Mouse (Mus musculus): ENCODE data around the gene Cmss1.
A peak's percentile ranks its signal among the peaks of the same experiment; 100 is the strongest.

The Cmss1 gene

GRCm38 (mm10) chr16:57513562-57513961 lies 93.1 kb downstream of the Cmss1 start:
- no peak for DNase-seq

DNA sequence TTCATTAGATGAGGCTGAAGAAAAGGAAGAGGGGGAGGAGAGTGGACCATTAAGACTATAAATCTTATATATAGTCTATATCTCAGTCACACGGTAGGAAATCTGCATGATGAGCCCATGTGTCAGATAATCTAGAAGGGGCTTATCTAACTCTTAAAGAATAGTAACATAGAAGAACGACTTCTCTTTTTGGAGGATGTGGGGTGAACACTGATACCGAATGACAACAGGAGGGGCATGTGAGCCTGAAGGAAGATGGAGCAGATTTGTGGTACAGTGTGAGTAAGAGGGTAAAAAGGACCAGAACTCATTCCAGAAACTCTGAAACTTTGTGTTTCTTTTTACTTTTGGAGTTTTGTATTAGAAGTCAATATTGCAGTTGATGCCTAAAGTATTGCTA lies 97.6 kb downstream of the Cmss1 start:
- no peak for DNase-seq

DNA sequence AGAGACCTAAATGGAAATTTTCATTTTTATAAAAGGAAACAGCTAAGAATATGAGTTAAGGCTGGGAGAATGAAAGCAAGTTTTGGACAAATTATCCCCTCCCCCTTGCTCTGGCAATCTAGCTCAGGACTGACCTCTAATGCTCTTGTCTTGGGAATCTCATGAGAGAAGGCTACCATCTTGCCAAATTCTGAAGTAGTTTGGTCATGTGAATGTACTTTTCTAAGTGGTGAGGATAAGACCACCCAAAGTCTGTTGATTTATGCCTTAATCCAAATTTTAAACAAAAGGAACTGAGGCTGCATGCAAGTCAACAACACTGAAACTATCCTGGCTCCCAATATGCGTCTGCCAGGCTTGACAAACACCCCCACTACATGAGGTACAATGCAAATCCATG lies 98.3 kb downstream of the Cmss1 start:
- no peak for DNase-seq

GRCm38 (mm10) chr16:57506133-57506532 lies 100.5 kb downstream of the Cmss1 start:
- no peak for DNase-seq

DNA sequence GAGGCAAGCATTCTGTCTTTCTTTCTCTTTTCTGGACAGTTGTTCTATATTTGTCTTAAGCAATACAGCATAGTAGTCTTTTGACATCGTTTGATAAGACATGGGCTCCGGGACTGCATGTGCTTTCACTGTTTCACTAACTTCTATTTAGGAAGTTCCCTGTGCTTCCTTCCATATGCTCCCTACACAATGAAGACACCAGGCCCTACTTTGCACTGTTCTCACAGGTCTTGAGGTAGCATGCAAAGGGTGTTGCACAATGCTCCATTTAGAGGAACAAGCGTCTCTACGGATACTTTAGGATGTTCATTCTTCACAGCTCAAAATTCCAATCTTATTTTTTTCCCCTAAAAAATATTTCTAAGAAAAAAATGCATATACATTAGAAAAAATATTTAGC lies 101.9 kb downstream of the Cmss1 start:
- no peak for DNase-seq

DNA sequence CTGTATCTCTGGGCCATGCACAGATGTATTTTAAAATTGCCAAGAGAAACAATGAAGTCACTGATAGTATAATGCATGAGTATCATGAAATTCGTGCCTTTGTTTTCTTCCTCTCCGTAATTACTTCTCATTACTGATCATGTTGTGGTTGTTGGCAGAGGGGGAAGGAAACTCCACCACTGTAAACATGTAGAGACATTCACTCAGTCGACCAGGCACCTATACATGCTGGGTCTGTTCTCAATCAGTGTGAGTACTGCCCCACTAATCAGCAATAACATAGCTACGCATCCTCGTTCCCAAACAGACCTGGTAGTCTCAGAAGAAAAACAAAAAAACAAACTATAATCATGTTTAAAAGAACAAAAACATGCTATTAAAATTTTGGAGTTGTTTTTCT lies 103.9 kb downstream of the Cmss1 start:
- DNase-seq: no peak

DNA sequence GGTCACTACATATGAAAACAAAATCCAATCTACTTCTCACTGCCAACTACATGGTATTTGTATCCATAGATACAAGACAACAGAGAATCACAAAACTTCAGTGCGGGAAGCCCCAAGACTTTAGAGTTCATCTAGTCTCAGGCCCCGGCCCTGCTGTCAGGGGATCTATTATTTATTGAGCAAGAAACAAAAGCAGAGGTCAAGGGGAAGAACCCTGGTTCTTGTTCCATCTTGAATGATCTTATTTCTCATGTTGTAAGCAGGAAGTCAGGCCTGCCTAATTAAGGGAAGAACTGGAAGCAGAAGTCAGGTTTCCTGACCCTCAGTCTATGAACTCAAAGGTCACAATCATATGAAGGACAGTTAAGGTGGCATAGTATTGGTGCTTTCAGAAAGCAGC lies 104.4 kb downstream of the Cmss1 start:
- peak; percentile 43 for DNase-seq

- DNase-seq: no peak
These were observed 105.8 kb downstream of the Cmss1 start for GRCm38 (mm10) chr16:57500851-57501250.

- DNase-seq: no peak
These were observed 110.1 kb downstream of the Cmss1 start for GRCm38 (mm10) chr16:57496437-57497173.

- no peak for DNase-seq
These were observed 111.0 kb downstream of the Cmss1 start for GRCm38 (mm10) chr16:57495476-57496203.

DNA sequence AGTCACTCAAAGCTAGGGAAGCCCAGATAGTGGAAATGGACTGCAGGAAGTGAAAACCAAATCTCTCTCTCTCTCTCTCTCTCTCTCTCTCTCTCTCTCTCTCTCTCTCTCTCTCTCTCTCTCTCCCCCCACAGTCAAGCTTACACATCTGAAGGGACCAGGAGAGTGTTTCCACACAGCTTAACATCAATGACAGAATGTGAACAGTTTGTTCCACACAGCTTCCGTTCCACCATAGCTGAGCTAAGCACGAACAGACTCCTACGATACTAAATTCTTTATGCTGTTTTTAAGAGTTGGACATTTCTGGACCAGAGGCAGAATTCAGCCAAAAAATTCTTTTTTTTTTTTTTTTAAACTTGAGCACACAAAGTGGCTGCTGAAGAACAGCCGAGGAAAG lies 114.8 kb downstream of the Cmss1 start:
- no peak for DNase-seq

- DNase-seq: no peak
These were observed 116.0 kb downstream of the Cmss1 start for GRCm38 (mm10) chr16:57490691-57491090.

GRCm38 (mm10) chr16:57488661-57489060 lies 118.0 kb downstream of the Cmss1 start:
- DNase-seq: no peak

GRCm38 (mm10) chr16:57486266-57486665 lies 120.4 kb downstream of the Cmss1 start:
- DNase-seq: no peak

DNA sequence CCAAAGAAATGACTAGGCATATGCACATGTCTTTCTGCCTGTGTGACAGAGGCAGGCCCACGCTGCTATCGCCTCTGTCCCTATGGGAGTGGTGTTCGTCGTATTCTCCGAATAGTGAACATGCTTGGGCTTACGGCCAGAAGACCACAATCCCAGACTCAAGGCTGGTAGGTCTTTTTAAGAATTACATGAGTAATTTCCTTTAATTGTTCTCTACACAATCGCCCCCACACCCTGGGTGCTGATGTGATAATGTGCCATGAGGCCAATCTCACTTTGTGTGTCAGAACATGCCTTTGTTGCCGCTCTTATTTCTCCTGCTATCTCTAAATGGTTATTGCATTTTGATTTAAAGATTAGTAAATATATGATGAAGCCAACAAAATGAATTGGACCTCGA lies 121.4 kb downstream of the Cmss1 start:
- peak; percentile 45 for DNase-seq

DNA sequence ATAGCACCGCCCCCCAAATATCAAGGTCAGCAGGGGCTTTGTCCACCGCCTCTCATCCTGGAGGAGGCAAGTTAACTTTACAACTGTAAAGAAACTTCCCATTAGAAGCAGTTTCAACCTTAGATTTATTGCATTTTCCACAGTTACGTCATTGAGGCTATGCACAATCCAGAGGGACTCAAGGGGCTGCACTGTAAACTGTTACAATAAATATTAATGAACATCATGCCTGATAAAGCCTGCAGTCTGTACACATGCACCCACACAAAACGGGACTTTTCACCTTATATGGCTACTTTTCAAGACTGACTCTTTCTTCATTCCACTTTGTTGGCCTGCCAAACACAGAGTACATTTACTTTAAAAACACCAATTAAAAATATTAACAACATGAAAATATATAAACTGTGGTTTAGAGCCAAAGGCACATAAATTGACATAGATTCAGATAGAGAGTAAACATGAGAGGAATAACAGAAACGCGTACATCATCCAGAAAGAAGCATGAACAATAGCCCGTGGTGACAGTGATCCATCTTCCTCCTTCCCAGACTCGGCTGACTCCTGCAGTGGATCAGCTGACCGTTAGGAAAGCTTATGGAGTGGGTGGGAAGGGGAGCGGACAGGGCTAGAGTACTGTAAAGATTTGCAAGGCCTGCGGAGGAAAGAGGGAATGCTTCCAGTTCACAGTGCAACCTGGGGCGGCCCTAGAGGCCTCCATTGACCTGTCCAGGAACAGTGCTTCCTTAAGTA lies 122.4 kb downstream of the Cmss1 start:
- DNase-seq: no peak

DNA sequence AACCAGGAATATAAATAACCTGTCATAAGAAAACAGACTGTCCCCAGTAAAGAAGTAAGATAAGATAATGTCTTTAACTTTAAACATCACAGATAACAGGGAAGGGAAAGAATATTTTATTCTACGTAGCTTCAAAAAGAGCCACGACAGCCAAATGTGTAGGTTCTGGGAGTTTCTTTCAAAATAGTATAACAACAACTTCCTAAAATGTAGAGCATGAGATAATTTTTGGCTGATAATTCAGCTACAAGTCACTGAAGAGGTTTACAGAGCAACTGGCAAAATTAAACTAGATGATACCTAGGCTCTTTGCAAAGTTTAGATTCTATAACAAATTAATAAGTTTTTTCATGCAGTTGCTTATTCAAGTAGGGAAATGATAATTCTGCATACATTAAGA lies 123.2 kb downstream of the Cmss1 start:
- DNase-seq: no peak

DNA sequence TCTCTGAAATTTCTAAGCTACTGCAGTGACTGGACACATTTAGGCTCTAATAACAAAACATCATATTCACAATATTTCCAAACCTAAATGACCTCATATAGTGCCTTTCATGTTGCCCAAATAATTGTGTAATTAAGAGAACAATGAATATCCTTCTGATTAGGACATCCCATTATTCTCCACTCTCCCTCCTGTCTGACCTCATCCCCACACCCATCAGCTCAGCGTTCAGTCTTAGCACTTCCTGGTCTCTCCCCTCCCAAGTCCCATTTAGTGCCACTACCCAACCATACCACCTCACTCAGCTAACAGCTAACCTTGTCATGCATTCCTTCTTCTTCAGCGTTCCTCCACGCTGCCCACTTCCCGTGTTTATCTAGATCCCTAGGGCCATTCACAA lies 123.8 kb downstream of the Cmss1 start:
- no peak for DNase-seq

- no peak for DNase-seq
These were observed 124.4 kb downstream of the Cmss1 start for GRCm38 (mm10) chr16:57482264-57482663.

- DNase-seq: no peak
These were observed 126.9 kb downstream of the Cmss1 start for GRCm38 (mm10) chr16:57479776-57480175.

GRCm38 (mm10) chr16:57478451-57478850 lies 128.2 kb downstream of the Cmss1 start:
- DNase-seq: no peak

DNA sequence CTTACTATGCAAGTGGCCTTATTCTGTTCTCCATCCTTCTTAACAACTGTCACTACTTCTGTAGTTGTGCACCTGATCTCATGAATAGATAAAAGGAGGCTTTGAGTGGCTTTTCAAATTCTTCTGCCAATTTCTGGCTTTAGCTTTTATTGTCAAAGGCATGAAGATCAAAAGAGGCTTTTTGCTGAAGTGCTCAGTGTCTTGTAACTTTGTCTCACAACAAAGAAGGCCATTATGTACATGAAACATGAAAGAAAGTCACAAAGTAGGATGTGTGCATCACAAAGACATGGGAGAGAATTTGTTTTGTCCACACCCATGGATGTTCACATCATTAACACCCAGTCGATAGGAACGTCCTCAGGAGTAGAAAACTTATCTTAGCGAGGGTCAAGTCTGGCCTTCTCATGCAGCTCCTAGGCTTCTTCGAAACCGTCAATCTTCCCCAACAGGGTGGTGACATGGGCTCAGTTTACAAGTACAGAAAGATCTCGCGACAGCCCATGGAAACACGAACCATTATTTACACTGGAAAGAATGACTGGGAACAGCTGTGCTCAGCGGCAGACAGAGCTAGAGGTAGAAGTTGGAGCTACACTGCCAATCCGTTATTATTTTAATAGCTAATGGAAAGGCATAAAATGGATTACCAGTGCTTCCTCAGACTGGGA lies 133.1 kb downstream of the Cmss1 start:
- no peak for DNase-seq

- DNase-seq: no peak
These were observed 135.6 kb downstream of the Cmss1 start for GRCm38 (mm10) chr16:57471071-57471470.

All from kidney, postnatal 10 days (tissue).